Mouse (Mus musculus) fibroblast of lung, adult 2 months (primary cell): ENCODE measurements around the gene Tln2.

ENCODE experiments used
- DNase-seq: peaks from one replicate; pipeline ENCODE4 v3.0.0-alpha.2; 2011; ENCODE audit warnings: low read depth

The Tln2 gene

GRCm38 (mm10) chr9:67274296-67274695, 285.2 kb downstream of the Tln2 start:
- DNase-seq = no peak

GRCm38 (mm10) chr9:67273362-67273761, 286.1 kb downstream of the Tln2 start:
- no peak for DNase-seq

GRCm38 (mm10) chr9:67270734-67271133, 288.8 kb downstream of the Tln2 start:
- DNase-seq = no peak

- DNase-seq = no peak
Observed at GRCm38 (mm10) chr9:67270061-67270595, 289.4 kb downstream of the Tln2 start.

DNA sequence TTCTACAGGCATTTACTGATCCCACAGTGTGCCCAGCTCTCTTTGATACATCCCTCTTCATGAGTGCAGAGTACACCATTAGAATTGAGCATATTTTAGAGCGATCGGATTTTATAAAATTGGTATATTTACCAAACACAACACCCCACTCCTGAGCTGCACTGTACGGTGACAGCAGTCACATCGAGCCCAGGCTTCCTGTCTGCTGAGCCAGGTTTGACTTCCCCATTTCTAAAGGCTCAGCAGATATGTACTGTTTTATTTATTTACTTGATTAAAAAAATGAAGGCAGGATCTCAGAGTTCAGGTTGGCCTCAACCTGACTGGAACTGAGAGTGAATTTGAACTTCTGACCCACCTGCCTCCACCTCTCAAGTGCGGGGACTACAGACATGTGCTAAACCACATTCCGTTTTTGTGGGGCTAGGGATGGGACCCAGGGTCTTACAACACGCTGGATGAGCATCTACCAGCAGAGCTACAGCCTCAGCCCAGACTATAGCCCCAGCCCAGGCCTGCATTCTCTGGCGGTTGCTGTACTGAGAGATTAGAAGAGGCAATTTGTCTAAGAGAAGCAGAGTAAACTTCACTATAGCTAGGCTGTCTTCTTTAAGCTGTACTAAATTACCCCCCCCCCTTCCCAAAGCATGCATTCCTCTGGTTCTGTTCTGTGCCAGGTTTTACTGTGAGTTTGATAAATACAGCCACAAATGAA, 292.1 kb downstream of the Tln2 start:
- DNase-seq = no peak

DNA sequence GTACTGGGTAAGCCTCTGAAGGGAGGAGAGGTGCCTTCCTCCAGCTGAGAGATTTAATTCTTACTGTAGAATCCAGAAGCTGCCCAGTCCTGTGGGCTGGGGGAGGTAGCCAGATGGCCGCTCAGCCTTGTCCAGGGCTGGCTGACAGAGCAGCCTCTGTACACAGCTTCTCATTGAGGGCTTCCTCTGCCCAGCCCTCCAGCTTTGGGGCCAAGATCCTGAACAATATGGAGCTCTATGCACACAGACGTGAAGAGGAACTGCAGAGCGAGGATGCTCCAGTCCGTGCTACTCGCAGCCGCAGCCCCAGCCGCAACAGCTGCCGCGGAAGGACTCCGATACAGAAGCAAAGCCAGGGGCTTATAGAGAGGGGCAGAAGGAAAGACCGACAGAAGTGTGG, 294.0 kb downstream of the Tln2 start:
- no peak for DNase-seq

DNA sequence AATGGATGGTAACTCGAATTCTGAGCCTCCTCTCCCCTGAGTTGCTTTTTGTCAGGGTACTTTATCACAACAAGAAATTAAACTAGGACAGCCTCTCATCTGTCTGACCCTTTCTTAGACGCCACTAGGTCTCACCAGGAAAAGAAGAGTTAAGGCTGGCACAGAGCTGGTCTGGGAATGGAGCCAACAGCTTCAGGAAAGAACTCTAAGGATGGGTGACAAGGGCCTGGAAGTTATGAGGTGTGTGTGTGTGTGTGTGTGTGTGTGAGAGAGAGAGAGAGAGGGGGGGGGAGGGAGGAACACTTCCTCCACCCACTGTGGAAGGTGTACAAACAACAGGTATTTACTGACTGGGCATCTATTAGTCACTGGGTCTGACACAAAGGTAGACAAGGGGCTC, 294.6 kb downstream of the Tln2 start:
- DNase-seq = no peak

DNA sequence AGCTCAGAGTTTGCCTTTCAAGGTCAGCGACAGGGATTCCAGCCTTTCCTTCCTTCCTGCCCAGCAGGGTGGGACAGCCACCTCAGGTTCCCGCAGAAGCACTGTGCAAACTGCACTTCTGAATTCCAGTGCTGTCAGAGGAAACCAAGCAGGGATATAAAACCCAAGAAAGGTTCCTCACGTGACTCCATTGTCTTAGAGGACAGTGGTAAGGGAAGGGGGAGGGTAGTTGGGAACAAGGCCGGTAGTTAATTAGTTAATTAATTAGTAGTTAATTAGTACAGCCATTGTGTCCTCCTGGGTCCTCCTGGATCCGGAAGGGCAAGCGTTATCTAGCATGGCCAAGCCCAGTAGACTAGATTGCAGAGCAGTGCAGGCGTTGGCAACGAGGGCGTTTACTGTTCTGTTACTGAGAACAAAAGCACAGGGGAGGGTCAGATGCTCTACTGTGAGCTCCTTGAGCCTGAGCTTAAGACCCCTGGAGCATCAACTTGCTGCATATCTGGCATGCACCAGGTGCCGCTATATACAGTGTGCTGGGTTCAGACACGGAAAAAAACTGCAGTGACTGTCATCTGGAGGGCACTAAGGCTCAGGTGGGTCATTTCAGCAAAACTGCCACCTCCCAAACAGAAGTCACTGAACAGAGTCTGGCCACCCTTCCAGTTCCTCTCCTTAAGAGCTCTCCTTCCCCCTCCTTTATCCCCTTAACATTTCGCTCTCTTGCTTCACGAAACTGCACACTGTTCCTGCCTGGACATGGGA, 298.5 kb downstream of the Tln2 start:
- DNase-seq = no peak

GRCm38 (mm10) chr9:67250141-67250540, 309.4 kb downstream of the Tln2 start:
- DNase-seq = no peak

- no peak for DNase-seq
Observed at GRCm38 (mm10) chr9:67247365-67247950, 312.0 kb downstream of the Tln2 start.

DNA sequence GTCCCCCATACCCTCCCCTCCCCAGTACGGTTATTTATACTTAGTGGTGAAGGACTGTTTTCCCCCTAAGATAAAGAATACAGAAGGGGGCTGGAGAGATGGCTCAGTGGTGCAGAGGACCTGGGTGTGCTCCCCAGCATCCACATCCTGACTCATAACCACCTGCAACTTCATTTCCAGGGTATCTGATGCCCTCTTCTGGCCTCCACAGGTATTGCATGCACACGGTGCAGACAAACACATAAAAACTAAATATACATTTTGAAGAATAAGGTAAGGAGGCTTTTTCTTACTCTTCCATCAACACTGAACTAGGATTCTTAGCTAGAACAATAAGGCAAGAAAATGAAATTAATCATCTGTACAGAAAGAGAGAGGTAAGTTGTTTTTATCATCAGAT, 314.2 kb downstream of the Tln2 start:
- no peak for DNase-seq

- no peak for DNase-seq
Observed at GRCm38 (mm10) chr9:67241683-67242082, 317.8 kb downstream of the Tln2 start.

GRCm38 (mm10) chr9:67240456-67240855, 319.0 kb downstream of the Tln2 start:
- no peak for DNase-seq

- no peak for DNase-seq
Observed at GRCm38 (mm10) chr9:67236987-67237386, 322.5 kb downstream of the Tln2 start.

- DNase-seq = no peak
Observed at GRCm38 (mm10) chr9:67235441-67236217, 323.9 kb downstream of the Tln2 start.

DNA sequence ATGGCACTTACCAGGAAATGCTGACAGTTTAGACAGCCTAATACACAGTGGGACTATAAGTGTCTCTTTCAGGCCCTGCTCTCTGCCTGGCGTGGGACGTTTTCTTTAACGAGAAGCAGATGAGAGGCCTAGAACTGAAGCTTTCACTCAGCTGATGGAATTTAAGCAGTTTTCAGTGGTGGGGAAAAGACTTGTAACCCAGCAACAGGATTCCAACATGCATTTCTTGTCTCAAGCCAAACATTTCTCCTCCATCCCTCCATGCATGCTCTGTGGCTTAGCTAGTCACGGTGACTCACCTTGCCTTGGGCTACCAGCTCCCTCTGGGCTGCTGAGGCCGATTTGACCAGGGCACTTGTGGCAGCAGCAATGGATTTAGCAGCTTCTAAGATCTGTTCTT, 330.5 kb downstream of the Tln2 start:
- DNase-seq = peak; percentile 85

GRCm38 (mm10) chr9:67220388-67220787, 339.1 kb downstream of the Tln2 start:
- DNase-seq = no peak

- DNase-seq = no peak
Observed at GRCm38 (mm10) chr9:67218001-67218400, 341.5 kb downstream of the Tln2 start.

GRCm38 (mm10) chr9:67214191-67214985, 345.1 kb downstream of the Tln2 start:
- no peak for DNase-seq

DNA sequence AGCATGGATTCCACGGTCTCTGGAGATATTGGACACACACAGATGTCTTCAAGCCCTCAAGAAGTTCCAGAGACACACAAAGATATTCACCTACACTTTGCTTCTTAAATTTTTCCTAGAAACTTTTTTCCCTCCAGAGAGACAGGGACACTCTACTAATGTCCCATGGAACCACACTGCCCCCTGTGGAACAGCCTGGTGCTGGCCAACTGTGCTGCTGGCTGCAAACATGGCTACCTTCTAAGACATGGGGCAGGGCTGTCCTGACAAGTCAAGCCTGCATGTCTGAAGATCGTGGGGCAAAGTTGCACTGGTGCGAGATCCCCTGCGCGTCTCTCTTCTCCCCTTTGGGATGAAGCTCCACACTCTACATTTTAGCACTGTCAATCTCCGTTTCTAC, 346.2 kb downstream of the Tln2 start:
- DNase-seq = peak; percentile 55

DNA sequence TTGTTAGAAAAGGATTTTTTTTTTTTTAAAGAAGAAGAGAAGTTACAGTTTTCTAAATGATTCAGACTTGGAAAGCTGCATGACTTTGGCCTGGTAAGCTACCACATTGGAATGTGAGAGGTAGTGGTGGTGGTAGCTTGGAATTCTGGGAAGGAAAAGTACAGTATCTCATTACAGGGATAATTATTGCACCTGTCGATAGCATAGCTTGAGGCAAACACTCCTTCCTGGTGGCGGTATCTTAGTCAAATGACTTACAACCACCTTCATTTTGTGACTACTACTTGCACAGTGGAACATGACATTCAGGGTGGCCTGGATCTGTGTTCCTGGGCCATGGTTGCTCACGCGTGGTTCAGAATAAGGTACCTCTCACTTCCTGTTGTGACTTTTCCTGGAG, 348.3 kb downstream of the Tln2 start:
- no peak for DNase-seq
